Mouse (Mus musculus) CD4-positive helper T cell, adult 2 months (primary cell): ENCODE measurements around the gene Abcb5.

Experiments
- DNase-seq: peaks from one replicate; pipeline ENCODE4 v3.0.0-alpha.2; 2012; ENCODE audit warnings: low read depth, missing footprints, low spot score

The Abcb5 gene

GRCm38 (mm10) chr12:118848496-118849202 is 117.6 kb downstream of the Abcb5 start:
- no peak for DNase-seq

- DNase-seq, result no peak
These were observed 118.2 kb downstream of the Abcb5 start for GRCm38 (mm10) chr12:118847861-118848495.

GRCm38 (mm10) chr12:118847381-118847780 is 118.8 kb downstream of the Abcb5 start:
- DNase-seq, result no peak

- DNase-seq, result peak; percentile 49
These were observed 119.4 kb downstream of the Abcb5 start for GRCm38 (mm10) chr12:118846649-118847321.

GRCm38 (mm10) chr12:118846221-118846620 is 120.0 kb downstream of the Abcb5 start, which contains the start of gene Sp8:
Gene Sp8 (plus strand): TSS chr12:118846329.
- DNase-seq, result no peak

- DNase-seq, result no peak
These were observed 120.9 kb downstream of the Abcb5 start for GRCm38 (mm10) chr12:118845351-118845750.

GRCm38 (mm10) chr12:118844841-118845240 is 121.4 kb downstream of the Abcb5 start:
- DNase-seq, result no peak

GRCm38 (mm10) chr12:118844111-118844510 is 122.1 kb downstream of the Abcb5 start:
- DNase-seq, result no peak

GRCm38 (mm10) chr12:118842671-118843411 is 123.4 kb downstream of the Abcb5 start:
- no peak for DNase-seq

GRCm38 (mm10) chr12:118841971-118842550 is 124.2 kb downstream of the Abcb5 start:
- no peak for DNase-seq

- DNase-seq, result no peak
These were observed 124.8 kb downstream of the Abcb5 start for GRCm38 (mm10) chr12:118841381-118841922.

GRCm38 (mm10) chr12:118840861-118841260 is 125.4 kb downstream of the Abcb5 start:
- no peak for DNase-seq

GRCm38 (mm10) chr12:118840301-118840700 is 125.9 kb downstream of the Abcb5 start:
- DNase-seq, result no peak

GRCm38 (mm10) chr12:118839398-118839797 is 126.8 kb downstream of the Abcb5 start:
- DNase-seq, result no peak

- no peak for DNase-seq
These were observed 128.0 kb downstream of the Abcb5 start for GRCm38 (mm10) chr12:118838260-118838659.

- no peak for DNase-seq
These were observed 128.9 kb downstream of the Abcb5 start for GRCm38 (mm10) chr12:118837361-118837760.

GRCm38 (mm10) chr12:118836411-118837341 is 129.5 kb downstream of the Abcb5 start:
- DNase-seq, result no peak

- DNase-seq, result no peak
These were observed 136.3 kb downstream of the Abcb5 start for GRCm38 (mm10) chr12:118829881-118830280.
